Mouse (Mus musculus) left cerebral cortex, postnatal 25 days (tissue): ENCODE results near the gene 2010111I01Rik. TPM values are rescaled to one million over a fixed set of nuclear protein-coding genes. Genes with fewer than 3 reads are reported as not detected.
"Not testable (repeated sequence)": the region's sequence is repeated elsewhere in the genome, so short reads cannot be mapped to it uniquely, and the experiment has no call there.

Experiments used
- DNase-seq, 2 experiments: peaks; one replicate each; pipeline ENCODE4 v3.0.0; 2022; ENCODE audit warnings: low spot score in 2 of 2, mixed read lengths in 1 of 2
- intact Hi-C: fragments of 180-260 bp; cut with DNase I; formaldehyde crosslinking; loops from one replicate; pipeline ENCODE4 v1.15.1; 2025
- total RNA-seq, 2 experiments: library from RNA; stranded (reverse); gene quantifications; 2 replicates each; pipeline ENCODE4 v1.2.3; 2021

Gene 2010111I01Rik
- total RNA-seq, 2 experiments from 2014 or later = 93.6 to 105 TPM

- intact Hi-C loops = no loop called here
- no peak for DNase-seq
Observed at GRCm38 (mm10) chr13:63223026-63223770, 258.5 kb downstream of the 2010111I01Rik start.

DNA sequence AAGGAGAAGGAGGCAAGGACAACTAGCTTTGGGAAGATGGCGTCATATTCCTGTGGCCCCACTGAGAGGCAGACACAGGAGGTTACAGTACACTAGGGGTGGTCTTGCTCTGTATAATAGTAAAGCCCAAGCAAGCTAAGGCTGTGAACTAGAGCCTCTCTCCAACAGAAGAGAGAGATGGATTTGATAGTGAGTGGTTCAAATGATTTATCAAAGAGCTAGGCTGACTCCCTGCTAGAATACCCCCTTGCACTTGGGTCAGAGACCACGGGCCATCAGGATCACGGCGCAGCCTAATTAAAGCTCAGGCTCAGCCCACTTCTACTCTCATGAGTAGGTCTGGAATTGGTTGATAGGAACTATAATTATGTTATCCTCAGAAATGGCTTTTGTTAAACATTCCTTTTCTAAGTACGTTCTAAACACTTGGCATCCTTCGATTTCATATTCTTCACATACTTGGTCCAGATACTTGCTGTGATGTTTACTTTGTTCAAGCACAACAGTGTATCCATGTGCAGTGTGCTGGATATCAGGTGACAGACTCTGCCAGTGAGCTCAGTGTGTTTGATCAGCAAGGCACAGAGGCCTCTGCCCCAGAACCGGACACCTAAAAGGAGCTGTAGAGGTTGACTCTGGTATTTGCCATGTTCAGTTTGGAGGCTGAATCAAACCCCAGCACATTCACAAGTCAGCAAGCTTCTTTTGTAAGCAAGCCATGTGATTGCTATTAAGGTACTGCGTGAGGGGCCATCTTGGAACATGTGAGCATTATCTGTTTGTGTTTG is 261.3 kb downstream of the 2010111I01Rik start:
- intact Hi-C loops = no loop called here
- no peak for DNase-seq

DNA sequence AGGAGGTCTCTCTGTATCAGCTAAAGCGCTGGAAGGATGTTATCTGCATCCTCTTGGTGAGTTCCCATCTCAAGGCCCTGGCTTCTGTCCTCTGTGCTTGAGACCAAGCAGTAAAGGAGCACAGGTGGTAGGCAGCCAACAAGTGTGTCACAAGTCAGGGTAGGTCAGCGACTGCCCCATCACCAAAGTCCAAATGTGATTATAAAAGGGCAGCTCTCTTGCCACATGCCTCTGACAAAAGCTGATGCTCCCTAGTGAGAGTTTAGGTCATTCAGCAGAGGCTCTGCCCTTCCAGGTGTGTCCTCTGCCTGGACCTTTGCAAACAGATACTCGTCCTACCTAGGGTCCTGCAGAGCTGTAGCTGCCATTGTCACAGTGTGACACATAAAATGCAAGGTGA is 263.1 kb downstream of the 2010111I01Rik start:
- no peak for DNase-seq
- intact Hi-C loops = no loop called here

DNA sequence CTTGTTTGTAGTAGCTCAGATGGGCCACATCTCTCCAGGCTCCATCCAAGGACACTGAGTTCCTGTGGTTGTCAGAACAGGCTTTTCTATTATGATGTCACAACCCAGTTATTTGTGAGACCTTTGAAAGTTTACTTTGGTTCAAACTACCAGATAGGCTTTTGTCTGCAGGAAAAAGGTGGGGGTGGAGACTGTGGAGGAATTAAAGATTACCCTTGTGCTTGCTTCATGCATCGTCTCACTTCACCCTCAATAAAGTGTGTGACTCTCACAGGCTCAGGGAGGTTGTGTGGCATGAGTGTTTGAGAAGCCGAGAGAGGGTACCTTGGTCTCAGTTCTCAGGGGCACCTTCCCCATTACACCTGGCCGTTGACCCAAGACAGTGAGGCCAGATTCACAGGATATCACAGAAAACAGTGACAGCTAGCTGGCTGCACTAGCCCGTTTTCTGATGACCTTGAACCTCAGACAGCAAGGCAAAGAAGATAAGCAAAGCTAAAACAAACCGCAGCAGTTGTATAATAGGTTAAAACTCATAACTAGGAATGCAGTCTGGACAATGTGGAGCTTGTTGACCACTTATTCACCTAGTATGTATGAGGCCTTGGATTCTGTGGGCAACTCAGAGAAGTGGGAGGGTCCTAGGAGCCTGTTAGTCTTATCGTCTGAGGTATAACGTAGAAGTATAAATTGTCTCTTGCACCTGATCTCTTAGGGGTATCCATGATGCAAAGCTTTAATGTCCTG is 266.4 kb downstream of the 2010111I01Rik start:
- intact Hi-C loops = no loop called here
- DNase-seq = no peak

- DNase-seq = no peak
- intact Hi-C loops = no loop called here
Observed at GRCm38 (mm10) chr13:63231702-63232070, 267.0 kb downstream of the 2010111I01Rik start.

DNA sequence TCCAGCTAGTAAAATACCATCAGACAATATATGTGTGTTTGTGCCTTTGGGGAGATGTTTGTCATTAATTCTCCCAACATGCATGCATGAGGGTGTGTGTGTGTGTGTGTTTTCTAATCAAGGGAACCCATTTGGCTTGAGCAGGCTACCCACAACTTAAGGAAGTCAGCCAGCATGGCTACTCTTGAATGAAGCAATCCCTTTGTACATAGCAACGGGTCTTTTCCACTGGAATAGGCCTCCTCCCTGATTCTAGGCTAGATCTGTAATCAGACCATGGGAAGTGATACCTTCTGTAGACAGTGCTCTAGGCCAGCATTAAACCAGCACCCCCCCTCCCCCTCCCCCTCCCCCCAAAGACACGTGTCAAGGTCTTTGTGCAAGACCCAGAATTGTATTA is 267.9 kb downstream of the 2010111I01Rik start:
- DNase-seq = no peak
- intact Hi-C loops = no loop called here

- intact Hi-C loops, DNase-seq: not testable (repeated sequence)
Observed at GRCm38 (mm10) chr13:63234520-63234919, 269.8 kb downstream of the 2010111I01Rik start.

DNA sequence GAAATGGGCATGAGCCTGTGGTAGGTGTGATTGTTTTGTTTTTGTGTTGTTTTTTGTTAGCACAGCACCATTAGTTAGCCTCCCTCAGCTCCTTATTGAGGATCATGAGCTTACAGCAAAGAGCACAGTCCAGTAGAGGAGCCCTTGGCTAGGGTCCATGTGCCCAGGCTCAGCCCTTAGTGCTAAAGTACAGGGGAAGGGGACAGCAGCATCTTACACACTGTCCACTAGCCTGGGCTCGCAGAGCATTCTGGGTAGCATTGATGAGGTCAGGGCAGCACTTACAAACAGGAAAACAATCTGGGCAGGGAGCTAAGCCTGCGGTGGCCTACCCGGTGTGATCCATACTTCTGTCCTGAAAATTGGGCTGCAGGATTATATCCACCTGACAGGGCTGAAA is 270.9 kb downstream of the 2010111I01Rik start:
- no peak for DNase-seq
- intact Hi-C loops = no loop called here

DNA sequence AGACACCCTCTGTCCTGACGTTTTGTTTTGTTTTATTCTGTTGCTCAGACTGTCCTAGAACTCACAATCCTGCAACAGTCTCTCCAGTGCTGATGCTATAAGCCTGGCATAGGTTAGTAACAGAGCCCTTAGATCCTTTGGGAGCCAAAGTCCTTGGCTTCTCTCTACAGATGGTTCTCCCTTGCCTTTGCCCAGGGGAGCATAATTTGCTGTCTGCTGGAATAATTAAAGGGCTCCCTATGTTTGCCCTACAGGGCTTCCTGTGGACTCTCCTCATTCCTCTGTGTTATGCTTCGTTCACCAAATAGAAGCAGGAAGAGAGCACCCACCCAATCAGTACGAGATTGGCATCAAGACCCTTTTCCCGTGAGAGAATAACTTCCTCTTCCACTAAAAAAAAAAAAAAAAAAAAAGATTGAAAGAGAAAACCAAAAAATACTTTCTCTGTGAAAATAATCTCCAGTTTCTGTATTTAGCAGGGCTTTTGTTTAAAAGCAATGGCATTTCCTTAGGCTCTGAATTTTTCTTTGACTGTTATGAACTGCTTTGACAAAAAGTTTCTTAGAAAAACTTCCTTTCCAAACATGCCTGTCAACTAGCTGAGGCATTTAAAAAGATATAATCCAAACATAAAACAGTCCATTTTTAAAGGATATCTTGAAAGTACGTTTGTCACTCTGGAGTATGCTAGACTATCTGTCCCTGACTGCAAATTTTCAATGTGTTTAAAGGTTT is 271.6 kb downstream of the 2010111I01Rik start:
- intact Hi-C loops = no loop called here
- no peak for DNase-seq

DNA sequence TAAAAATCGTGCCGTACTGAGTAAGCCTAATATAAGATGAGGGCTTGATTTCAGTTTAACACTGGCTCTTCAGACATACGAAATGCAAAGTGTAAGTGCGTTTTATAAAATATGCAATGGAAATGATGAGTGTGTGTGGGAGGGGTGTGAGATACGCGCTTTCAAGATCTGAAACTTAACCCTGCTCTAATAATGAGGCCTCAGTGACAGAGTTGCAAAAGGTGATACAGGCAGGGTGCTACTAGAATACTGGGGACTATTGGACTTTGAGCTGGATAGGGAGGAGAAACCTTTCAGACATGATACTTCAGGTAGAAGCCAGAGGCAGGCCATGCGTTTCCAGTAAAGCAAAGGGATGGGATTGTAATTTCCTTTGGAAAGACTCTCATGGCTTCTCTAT is 273.4 kb downstream of the 2010111I01Rik start:
- intact Hi-C loops = no loop called here
- DNase-seq = no peak

- intact Hi-C loops = no loop called here
- DNase-seq = no peak
Observed at GRCm38 (mm10) chr13:63239301-63239804, 274.7 kb downstream of the 2010111I01Rik start.

DNA sequence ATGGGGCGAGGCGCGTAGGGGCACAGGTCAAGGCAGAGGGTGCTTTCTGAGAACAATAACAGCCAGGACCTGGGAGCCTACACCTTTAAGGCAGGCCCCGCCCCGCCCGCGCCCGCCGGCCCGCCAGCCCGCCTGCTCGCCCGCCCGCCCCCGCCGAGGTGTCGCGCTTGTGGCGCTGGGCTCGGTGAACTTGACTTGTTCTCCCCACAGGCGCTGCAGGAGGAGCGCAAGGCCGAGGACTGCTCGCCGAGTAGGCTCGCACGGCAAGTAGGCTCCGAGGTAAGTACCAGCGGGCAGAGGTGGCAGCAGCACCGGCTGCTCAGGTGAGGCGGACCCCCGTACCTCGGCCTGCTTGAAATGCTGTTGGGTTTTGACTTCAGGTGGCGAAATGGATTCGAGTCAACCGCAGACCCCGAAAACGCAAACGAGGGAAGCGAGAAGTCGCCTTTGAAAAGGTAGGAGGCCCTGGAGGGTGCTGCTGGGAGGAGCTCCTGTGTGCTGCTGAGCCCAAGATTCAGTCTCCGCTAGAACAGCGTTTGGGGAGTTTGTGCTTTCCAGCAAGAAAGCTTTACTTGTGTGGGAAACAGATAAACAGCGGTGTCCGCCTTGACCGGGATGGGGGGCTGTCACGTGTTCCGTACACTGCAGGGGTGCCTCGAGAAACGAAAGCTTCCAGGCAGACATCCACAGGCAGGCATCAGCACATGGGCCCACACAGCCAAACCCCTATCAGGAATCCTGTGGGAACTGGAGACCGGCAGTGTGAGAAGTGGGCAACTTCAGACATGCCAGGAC is 275.4 kb downstream of the 2010111I01Rik start:
- intact Hi-C loops = loop anchor here (5.0 kb wide), 3 partner anchors 92 to 318 kb away; no protein-coding TSS in a partner anchor
- DNase-seq = peak; percentile 77 to 81

- intact Hi-C loops = loop anchor here (5.0 kb wide), 3 partner anchors 91 to 319 kb away; no protein-coding TSS in a partner anchor
- DNase-seq = peak in 1 of 2 experiments; percentile 78
Observed at GRCm38 (mm10) chr13:63240835-63241234, 276.1 kb downstream of the 2010111I01Rik start.

DNA sequence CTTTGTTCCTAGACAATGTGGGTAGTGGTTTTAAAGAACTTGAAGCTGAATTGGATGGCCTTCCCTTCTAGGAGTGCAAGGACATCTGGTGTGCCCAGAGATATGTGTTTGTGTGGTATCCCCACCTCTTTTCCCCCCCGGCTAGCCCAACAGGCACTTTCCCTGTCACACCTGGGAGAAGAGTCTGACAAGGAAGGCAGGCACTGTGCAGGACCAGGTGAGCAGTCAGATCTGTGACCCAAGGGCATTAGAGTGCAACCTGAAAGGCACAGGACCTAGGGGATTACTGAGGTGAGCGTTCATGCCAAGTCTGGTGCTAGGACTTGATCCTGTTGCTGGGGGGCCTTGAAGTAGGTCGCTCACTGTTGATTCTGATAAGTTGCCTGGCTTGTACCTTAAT is 277.0 kb downstream of the 2010111I01Rik start:
- intact Hi-C loops = loop anchor here (5.0 kb wide), 3 partner anchors 91 to 319 kb away; no protein-coding TSS in a partner anchor
- no peak for DNase-seq

GRCm38 (mm10) chr13:63242401-63243192 is 277.9 kb downstream of the 2010111I01Rik start:
- intact Hi-C loops = loop anchor here (5.0 kb wide), 3 partner anchors 90 to 320 kb away; no protein-coding TSS in a partner anchor
- DNase-seq = peak in 1 of 2 experiments; percentile 62

DNA sequence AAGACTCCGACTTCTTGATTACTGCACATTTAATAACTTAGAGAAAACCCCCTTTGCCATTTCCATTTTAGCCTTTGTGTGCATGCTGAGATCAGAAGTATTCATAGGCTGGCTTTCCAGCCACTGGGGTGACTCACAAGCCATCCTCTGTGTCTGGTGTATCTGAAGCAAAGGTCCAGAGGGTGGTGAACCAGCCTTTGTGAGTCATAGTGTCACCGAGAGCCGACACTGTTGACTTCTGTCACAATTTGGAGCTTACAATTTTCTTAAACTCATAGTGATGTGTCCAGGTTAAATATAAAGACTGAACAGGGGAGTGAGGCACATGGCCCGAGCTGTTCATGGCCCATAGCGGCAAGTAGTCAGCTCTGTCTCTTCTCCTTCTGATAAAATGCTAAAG is 278.9 kb downstream of the 2010111I01Rik start:
- no peak for DNase-seq
- intact Hi-C loops = loop anchor here (5.0 kb wide), 3 partner anchors 89 to 321 kb away; no protein-coding TSS in a partner anchor

GRCm38 (mm10) chr13:63244425-63244824 is 279.7 kb downstream of the 2010111I01Rik start:
- no peak for DNase-seq
- intact Hi-C loops = loop anchor here (5.0 kb wide), 3 partner anchors 88 to 322 kb away; no protein-coding TSS in a partner anchor
